Mouse (Mus musculus) layer of hippocampus, adult 9-10 months (tissue): ENCODE data around the gene Ctsc.
"Not testable (repeated sequence)": the region's sequence is repeated elsewhere in the genome, so short reads cannot be mapped to it uniquely, and the experiment has no call there.

Experiments
- DNase-seq: peaks from one replicate; pipeline ENCODE4 v3.0.0; 2022; ENCODE audit warnings: low spot score

Gene Ctsc

GRCm38 (mm10) chr7:88277858-88278627 is at the start of gene Ctsc:
TSS of gene Ctsc (plus strand) at chr7:88278085.
- DNase-seq, result peak; percentile 46

DNA sequence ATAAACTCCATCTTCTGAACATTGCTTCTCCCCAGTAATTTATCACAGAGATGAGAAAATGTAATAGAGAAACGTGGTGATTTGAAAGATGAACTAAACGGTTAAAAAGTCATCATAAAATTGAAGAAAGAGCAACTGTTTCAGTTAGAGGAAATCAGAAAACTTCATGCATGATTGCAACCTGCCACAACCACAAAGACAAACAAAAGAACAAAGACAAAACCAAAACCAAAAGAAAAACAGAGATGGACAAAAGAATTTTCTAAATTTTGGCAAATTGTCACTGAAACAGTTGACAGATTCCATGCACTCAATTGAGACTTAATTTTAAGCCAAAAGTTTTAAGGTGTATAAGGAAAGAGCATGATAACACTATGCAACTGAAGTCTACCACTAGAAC is 48.8 kb upstream of the Ctsc start:
- DNase-seq, result no peak

DNA sequence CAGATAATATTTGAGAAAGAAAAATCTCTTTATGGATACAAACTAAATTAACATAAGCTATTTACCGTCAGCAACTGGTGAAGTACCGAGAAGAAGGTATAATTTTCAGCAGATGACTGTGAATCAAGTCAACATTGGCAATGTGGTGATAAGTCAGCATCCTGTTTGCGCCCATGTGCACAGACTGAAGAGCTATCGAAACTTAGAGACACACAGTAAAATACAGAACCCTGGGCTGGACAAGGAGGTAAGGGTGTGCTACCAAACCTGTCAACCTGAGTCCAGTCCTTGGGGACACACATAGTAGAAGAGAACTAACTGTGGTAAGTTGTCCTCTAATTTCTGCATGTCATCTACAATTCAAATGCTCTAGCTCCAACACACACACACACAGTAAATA is 47.8 kb upstream of the Ctsc start:
- DNase-seq, result no peak

- no peak for DNase-seq
These were observed 46.9 kb upstream of the Ctsc start for GRCm38 (mm10) chr7:88230756-88231522.

DNA sequence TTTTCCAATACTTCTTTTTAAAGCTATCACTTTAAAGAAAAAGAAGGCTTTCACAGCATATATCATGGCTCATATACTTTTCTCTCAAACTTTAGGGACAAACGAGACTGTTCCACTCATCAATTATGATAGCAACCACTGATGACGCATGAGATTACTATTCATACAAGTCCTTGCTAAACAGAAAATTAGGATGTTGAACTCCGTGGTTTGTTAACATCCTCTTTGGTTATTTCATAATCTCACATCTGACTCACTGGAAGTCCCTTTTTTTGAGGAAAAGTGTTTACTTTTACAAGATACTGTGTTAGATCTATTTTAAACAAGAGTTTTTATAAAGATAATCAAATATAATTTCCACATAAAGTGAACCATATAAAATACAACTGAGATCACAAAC is 34.8 kb upstream of the Ctsc start:
- DNase-seq, result no peak

GRCm38 (mm10) chr7:88244462-88244861 is 33.4 kb upstream of the Ctsc start:
- no peak for DNase-seq

DNA sequence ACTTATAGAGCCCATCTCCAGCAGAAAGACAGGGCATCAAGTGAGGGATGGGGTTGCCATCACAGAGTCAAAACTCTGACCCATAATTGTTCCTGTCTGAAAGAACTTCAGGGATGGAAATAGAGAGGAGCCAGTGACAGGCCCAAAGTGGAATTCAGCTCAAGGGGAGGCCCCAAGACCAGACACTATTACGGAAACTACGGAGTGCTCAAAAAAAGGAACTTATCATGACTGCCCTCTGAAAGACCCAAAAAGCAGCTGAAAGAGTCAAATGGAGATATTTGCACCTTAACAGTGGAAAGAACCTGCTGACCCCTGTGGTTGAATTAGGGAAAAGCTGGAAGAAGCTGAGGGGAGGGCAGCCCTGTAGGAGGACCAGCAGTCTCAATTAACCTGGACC is 27.5 kb upstream of the Ctsc start:
- not testable (repeated sequence) for DNase-seq

DNA sequence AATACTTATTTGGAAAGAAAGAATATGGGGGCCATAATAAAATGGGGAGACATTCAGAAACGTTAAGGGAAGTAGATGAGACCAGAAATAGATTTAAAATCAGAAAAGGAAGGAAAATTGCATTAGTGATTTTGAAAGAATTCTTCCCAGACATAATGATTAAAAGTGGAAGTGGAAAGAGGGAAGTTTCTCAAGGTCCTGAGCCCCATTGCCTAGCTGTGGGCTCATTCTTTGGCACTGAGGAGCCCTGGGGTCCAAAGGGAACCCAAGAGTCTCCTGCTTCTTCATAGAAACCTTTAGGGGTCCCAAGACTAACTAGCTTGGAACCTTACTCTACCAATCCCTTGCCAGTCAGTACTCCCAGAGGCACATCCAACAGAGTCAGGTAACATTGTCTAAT is 26.4 kb upstream of the Ctsc start:
- DNase-seq, result no peak

DNA sequence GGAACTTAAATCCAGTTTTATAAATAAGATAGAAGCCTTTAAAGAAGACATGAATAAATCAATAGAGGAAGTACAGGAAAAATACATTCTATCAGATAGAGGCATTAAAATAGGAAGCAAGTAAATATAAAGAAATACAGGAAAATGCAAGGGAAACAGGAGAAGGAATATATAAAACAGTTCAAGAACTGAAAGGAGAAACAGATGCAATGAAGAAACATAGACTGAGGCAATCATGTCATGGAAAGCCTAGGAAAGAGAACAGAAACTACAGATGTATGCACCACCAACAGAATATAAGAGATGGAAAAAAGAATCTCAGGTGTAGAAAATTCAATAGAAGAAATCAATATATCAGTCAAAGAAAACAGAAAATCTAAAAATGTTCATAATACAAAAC is 25.8 kb upstream of the Ctsc start:
- no peak for DNase-seq

DNA sequence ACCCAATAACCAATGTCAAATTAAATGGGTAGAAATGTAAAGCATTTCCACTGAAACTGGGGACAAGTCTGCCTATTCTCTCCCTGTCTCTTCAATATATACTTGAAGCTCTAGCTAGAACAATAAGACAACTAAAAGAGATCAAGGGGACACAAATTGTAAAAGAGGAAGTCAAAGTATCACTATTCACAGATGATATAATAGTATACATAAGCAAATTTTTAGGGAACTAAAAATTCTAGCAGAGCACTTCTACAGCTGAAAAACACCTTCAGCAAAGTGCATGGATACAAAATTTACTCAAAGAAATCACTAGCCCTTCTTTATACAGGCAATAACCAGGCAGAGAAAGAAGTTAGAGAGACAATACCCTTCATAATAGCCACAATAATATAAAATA is 23.0 kb upstream of the Ctsc start:
- DNase-seq, result no peak

GRCm38 (mm10) chr7:88259155-88259925 is 18.5 kb upstream of the Ctsc start:
- DNase-seq, result no peak

- DNase-seq, result no peak
These were observed 16.1 kb upstream of the Ctsc start for GRCm38 (mm10) chr7:88261799-88262198.

DNA sequence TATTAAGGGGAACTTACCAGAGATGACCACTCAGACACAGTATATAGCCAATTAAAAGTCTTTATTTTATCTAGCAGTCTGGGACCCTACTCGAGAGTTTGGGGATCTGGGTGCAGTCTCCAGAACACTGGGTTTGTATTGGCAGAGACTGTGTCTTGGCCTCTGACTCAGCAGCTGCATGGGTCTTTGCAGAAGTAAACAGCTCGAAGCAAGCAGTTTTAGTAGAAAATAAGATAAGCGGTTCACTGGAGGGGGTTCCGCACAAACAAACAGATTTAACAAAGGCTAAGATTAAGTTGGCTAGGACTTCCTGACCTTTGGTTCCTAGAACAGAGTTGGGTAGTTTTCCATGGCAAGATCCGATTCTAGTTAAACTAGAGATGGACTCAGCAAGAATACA is 13.0 kb upstream of the Ctsc start:
- DNase-seq, result no peak

DNA sequence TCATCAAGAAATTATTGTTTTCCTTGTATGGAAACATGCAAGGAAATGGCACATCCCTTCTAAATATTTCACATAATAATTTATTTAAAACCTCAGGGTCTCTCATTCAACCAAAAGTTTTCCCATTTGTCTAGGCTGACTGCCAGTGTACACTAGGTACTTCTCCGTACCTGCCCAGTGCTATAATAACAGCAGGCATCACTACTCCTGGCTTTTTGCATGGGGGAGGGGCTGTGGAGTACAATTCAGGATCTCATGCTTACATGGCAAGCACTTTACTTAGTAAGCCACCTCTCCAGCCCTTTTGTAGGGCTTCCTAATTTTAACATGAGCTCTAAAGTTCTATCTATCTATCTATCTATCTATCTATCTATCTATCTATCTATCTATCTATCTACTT is 8.0 kb upstream of the Ctsc start:
- DNase-seq, result no peak

DNA sequence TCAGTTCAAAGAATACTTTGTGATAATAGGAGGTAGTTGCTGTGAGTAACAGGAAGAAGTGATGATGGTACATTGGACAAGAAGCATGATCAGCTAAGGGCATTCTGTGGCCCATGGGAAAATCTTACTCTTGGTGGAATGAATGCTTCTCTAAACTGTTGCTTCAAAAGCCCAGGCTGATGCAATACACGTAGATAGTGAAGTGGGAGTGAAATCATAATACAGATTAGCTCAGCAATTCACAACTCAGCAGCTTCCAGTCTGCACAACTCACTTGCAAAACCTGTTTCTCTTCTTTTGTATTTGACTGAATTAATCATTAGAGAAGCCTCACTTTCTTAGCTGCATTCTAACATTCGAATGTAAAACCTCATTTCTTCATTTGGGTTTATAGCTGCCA is 6.4 kb upstream of the Ctsc start:
- no peak for DNase-seq

GRCm38 (mm10) chr7:88276914-88277765 is 745 bp upstream of the Ctsc start:
- no peak for DNase-seq

- no peak for DNase-seq
These were observed 827 bp downstream of the Ctsc start for GRCm38 (mm10) chr7:88278628-88279196.

DNA sequence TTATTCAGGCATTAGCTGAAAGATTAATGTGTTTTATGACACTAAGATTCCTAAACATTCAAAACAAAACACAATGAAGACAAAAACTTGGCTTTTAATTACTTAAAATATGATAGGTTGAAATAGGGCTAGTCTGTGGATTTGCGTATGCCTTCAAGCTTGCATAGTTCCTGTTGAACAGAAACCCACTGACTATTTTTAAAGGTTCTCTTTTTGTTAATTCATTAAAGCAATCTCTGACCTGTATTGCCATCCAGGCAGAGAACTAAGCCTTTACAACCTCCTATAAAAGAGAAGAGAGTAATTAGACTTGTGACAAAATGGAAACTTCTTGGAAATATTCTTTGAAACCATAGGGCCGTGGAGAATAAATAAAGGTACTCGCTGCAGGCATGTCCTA is 7.4 kb downstream of the Ctsc start:
- DNase-seq, result no peak

- DNase-seq, result no peak
These were observed 13.2 kb downstream of the Ctsc start for GRCm38 (mm10) chr7:88291036-88291435.

- no peak for DNase-seq
These were observed 14.2 kb downstream of the Ctsc start for GRCm38 (mm10) chr7:88292044-88292443.

DNA sequence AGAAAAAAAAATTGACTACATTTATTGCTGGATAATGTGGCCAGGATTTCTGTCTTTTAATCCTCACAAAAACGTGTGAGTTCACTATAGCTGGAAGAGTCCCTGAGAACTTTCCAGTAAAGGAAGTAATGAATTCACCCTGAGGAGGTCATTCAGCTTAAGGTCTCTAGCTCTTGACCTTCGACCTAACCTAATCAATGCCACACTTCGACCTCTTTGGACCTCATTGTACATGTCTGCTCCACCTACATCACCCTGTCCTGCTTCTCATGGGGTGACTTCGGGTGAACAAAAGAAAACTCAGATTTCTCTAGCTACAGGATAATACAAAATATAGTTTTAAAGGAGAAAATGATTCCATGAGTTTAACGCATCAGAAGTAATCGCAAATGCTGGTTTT is 16.0 kb downstream of the Ctsc start:
- DNase-seq, result no peak

DNA sequence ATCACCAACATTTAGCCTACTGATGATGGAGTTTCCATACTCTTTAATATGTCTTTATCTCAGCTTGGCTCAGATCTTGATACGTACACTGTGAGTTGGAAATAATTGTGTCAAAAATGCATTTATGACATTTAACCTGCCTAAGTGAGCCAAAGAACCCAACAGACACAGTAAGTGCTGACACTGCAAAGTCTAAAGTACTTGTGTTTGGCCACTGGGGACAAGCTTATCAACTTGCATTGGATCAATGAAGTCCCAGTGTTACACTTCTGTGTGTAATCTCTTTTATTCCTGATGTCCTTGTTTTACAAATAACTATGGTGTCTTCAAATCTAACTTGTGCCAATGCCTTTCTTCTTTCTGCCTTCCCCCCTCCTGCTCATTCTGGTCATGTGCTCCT is 18.1 kb downstream of the Ctsc start:
- DNase-seq, result no peak
